Mouse (Mus musculus) lung, embryonic 16.5 days (tissue): ENCODE measurements at regions not wholly inside any gene's neighbourhood (a gene's known extent, or its start where the extent isn't known, plus 50 kb on each side); places are given as distances from the start of the nearest gene placed in this dataset.

Experiments
- ATAC-seq: fragments of 200-750 bp; cut with Nextera tagmentation; 2 replicates; pipeline ENCODE4 v1.8.0; 2017; ENCODE audit warnings: low read depth, mild to moderate bottlenecking, moderate library complexity
- H3K27ac ChIP-seq: fragments of 300-500 bp; sonication (generic); 2 replicates; pipeline ENCODE4 v1.5.1; 2014; ENCODE audit warnings: mild to moderate bottlenecking, control low read depth, low read length
- H3K27me3 ChIP-seq: fragments of 300-500 bp; sonication (generic); 2 replicates; pipeline ENCODE4 v1.6.1; 2014; ENCODE audit warnings: low read depth, low read length, mixed read lengths; ENCODE audit not compliant: control insufficient read depth, insufficient read depth
- H3K36me3 ChIP-seq: fragments of 300-500 bp; sonication (generic); 2 replicates; pipeline ENCODE4 v1.6.1; 2014; ENCODE audit warnings: low read length; ENCODE audit not compliant: control insufficient read depth, insufficient read depth
- H3K4me1 ChIP-seq: fragments of 300-500 bp; sonication (generic); replicated peaks from 2 replicates; pipeline ENCODE4 v1.6.1; 2014; ENCODE audit warnings: low read length, mixed read lengths; ENCODE audit not compliant: control insufficient read depth, insufficient read depth
- H3K4me2 ChIP-seq: fragments of 300-500 bp; sonication (generic); 2 replicates; pipeline ENCODE4 v1.6.1; 2014; ENCODE audit warnings: low read depth, low read length, control low read depth
- H3K4me3 ChIP-seq: fragments of 300-500 bp; sonication (generic); 2 replicates; pipeline ENCODE4 v1.5.1; 2014; ENCODE audit warnings: mild to moderate bottlenecking, low read length, control low read depth
- H3K9ac ChIP-seq: fragments of 300-500 bp; sonication (generic); 2 replicates; pipeline ENCODE4 v1.6.1; 2014; ENCODE audit warnings: low read length, control low read depth
- H3K9me3 ChIP-seq: fragments of 300-500 bp; sonication (generic); 2 replicates; pipeline ENCODE4 v1.6.1; 2016; ENCODE audit warnings: low read length; ENCODE audit not compliant: control insufficient read depth
- WGBS: fragments of 180-500 bp; shearing (Covaris S2); extraction: QIAGEN DNeasy Blood & Tissue Kit; methylation state at CpG from one replicate; pipeline ENCODE4 v1.1.7; 2014; 5-methylcytosine and 5-hydroxymethylcytosine counted together

GRCm38 (mm10) chr12:51501185-51501584 is 92.0 kb upstream of the Coch start:
- H3K27ac ChIP-seq, result no peak overlapping the region
- H3K4me2 ChIP-seq, result no peak overlapping the region
- no peak overlapping the region for H3K4me3 ChIP-seq
- no peak for ATAC-seq
- no peaks in the 10 kb centered on the region for H3K27me3 ChIP-seq
- H3K9me3 ChIP-seq, result no peaks in the 10 kb centered on the region
- no peaks in the 10 kb centered on the region for H3K36me3 ChIP-seq
- no peak overlapping the region for H3K9ac ChIP-seq
- WGBS, result 80% methylated on average over 4 of the region's 4 CpGs
- H3K4me1 ChIP-seq, result no peaks in the 10 kb centered on the region

- no peak for ATAC-seq
- Histone ChIP-seq H3K4me2 (no peak overlapping the region), H3K9ac (no peak overlapping the region), H3K9me3 (no peaks in the 10 kb centered on the region), H3K27ac (no peak overlapping the region), H3K27me3 (no peaks in the 10 kb centered on the region), H3K4me3 (no peak overlapping the region), H3K36me3 (no peaks in the 10 kb centered on the region), H3K4me1 (no peaks in the 10 kb centered on the region)
- 70% methylated on average over 4 of the region's 4 CpGs for WGBS
Measured at GRCm38 (mm10) chr12:51502724-51503123, 90.4 kb upstream of the Coch start.

GRCm38 (mm10) chr12:51503706-51504105 is 89.4 kb upstream of the Coch start:
- Histone ChIP-seq H3K4me2 (no peak overlapping the region), H3K27ac (no peak overlapping the region), H3K4me3 (no peak overlapping the region), H3K9ac (no peak overlapping the region), H3K9me3 (no peaks in the 10 kb centered on the region), H3K36me3 (no peaks in the 10 kb centered on the region), H3K4me1 (no peaks in the 10 kb centered on the region), H3K27me3 (no peaks in the 10 kb centered on the region)
- WGBS, result 63% methylated on average over 4 of the region's 4 CpGs
- no peak for ATAC-seq

- Histone ChIP-seq H3K4me2 (no peak overlapping the region), H3K4me3 (no peak overlapping the region), H3K27me3 (no peaks in the 10 kb centered on the region), H3K9me3 (no peaks in the 10 kb centered on the region), H3K27ac (no peak overlapping the region), H3K36me3 (no peaks in the 10 kb centered on the region), H3K4me1 (no peaks in the 10 kb centered on the region), H3K9ac (no peak overlapping the region)
- ATAC-seq, result no peak
- 10% methylated on average over 7 of the region's 7 CpGs for WGBS
Measured at GRCm38 (mm10) chr12:51504581-51504980, 88.6 kb upstream of the Coch start.

GRCm38 (mm10) chr12:51510010-51510409 is 83.1 kb upstream of the Coch start:
- WGBS, result 80% methylated on average over 2 of the region's 2 CpGs
- Histone ChIP-seq H3K36me3 (no peaks in the 10 kb centered on the region), H3K4me3 (no peak overlapping the region)

GRCm38 (mm10) chr12:51516726-51517125 is 76.4 kb upstream of the Coch start:
- 77% methylated on average over 3 of the region's 3 CpGs for WGBS
- no peak overlapping the region for H3K27ac ChIP-seq
- no peak overlapping the region for H3K4me3 ChIP-seq
- H3K4me2 ChIP-seq, result no peak overlapping the region
- H3K4me1 ChIP-seq, result no peaks in the 10 kb centered on the region
- H3K9ac ChIP-seq, result no peak overlapping the region
- ATAC-seq, result no peak
- no peaks in the 10 kb centered on the region for H3K9me3 ChIP-seq
- no peaks in the 10 kb centered on the region for H3K27me3 ChIP-seq
- H3K36me3 ChIP-seq, result no peaks in the 10 kb centered on the region

More at GRCm38 (mm10) chr12:51510010-51510409, 83.1 kb upstream of the Coch start:
- no peak overlapping the region for H3K9ac ChIP-seq
- no peaks in the 10 kb centered on the region for H3K27me3 ChIP-seq
- no peak for ATAC-seq
- H3K4me2 ChIP-seq, result no peak overlapping the region
- H3K27ac ChIP-seq, result no peak overlapping the region
- no peaks in the 10 kb centered on the region for H3K4me1 ChIP-seq
- no peaks in the 10 kb centered on the region for H3K9me3 ChIP-seq

GRCm38 (mm10) chr12:51521610-51522120 is 71.5 kb upstream of the Coch start:
- H3K4me2 ChIP-seq, result no peak overlapping the region
- H3K36me3 ChIP-seq, result no peaks in the 10 kb centered on the region
- H3K4me1 ChIP-seq, result no peaks in the 10 kb centered on the region
- no peaks in the 10 kb centered on the region for H3K27me3 ChIP-seq
- 65% methylated on average over 2 of the region's 2 CpGs for WGBS
- no peak overlapping the region for H3K9ac ChIP-seq
- ATAC-seq, result no peak
- no peaks in the 10 kb centered on the region for H3K9me3 ChIP-seq
- H3K27ac ChIP-seq, result no peak overlapping the region
- H3K4me3 ChIP-seq, result no peak overlapping the region

GRCm38 (mm10) chr12:51523866-51524265 is 69.3 kb upstream of the Coch start:
- ATAC-seq, result no peak
- Histone ChIP-seq H3K27me3 (no peaks in the 10 kb centered on the region), H3K4me3 (no peak overlapping the region), H3K4me1 (no peaks in the 10 kb centered on the region), H3K36me3 (no peaks in the 10 kb centered on the region), H3K4me2 (no peak overlapping the region), H3K27ac (no peak overlapping the region), H3K9me3 (no peaks in the 10 kb centered on the region), H3K9ac (no peak overlapping the region)
- WGBS, result 64% methylated on average over 4 of the region's 4 CpGs

GRCm38 (mm10) chr12:51527854-51528253 is 65.3 kb upstream of the Coch start:
- Histone ChIP-seq H3K27ac (no peak overlapping the region), H3K9me3 (no peaks in the 10 kb centered on the region), H3K9ac (no peak overlapping the region), H3K4me2 (no peak overlapping the region), H3K4me3 (no peak overlapping the region), H3K36me3 (no peaks in the 10 kb centered on the region), H3K4me1 (no peaks in the 10 kb centered on the region), H3K27me3 (no peaks in the 10 kb centered on the region)
- 91% methylated on average over 2 of the region's 2 CpGs for WGBS
- no peak for ATAC-seq

- Histone ChIP-seq H3K9me3 (no peaks in the 10 kb centered on the region), H3K4me2 (no peak overlapping the region), H3K27me3 (no peaks in the 10 kb centered on the region), H3K4me3 (no peak overlapping the region), H3K36me3 (no peaks in the 10 kb centered on the region), H3K9ac (no peak overlapping the region), H3K4me1 (no peaks in the 10 kb centered on the region), H3K27ac (no peak overlapping the region)
- ATAC-seq, result no peak
- WGBS, result 17% methylated on average over 5 of the region's 5 CpGs
Measured at GRCm38 (mm10) chr12:51534606-51535005, 58.5 kb upstream of the Coch start.
